Mouse (Mus musculus) frontal cortex, postnatal 36 days (tissue): ENCODE results near the gene Zfp217.

Source experiments
- DNase-seq, 2 experiments: peaks; one replicate each; pipeline ENCODE4 v3.0.0; 2022; ENCODE audit warnings: low spot score in 2 of 2

The Zfp217 gene

GRCm38 (mm10) chr2:170133093-170133731 is 14.7 kb downstream of the Zfp217 start:
- DNase-seq, result peak; percentile 62 to 68

GRCm38 (mm10) chr2:170132716-170133092 is 15.2 kb downstream of the Zfp217 start:
- DNase-seq, result no peak

GRCm38 (mm10) chr2:170131981-170132460 is 15.9 kb downstream of the Zfp217 start:
- DNase-seq, result no peak

GRCm38 (mm10) chr2:170130780-170131645 is 16.9 kb downstream of the Zfp217 start:
- peak; percentile 53 to 56 for DNase-seq

GRCm38 (mm10) chr2:170129923-170130779 is 17.8 kb downstream of the Zfp217 start:
- DNase-seq, result no peak

GRCm38 (mm10) chr2:170129248-170129922 is 18.5 kb downstream of the Zfp217 start:
- DNase-seq, result no peak

- no peak for DNase-seq
These were observed 19.2 kb downstream of the Zfp217 start for GRCm38 (mm10) chr2:170128461-170129247.

GRCm38 (mm10) chr2:170127523-170127922 is 20.4 kb downstream of the Zfp217 start:
- DNase-seq, result no peak

- no peak for DNase-seq
These were observed 21.6 kb downstream of the Zfp217 start for GRCm38 (mm10) chr2:170126266-170126665.

- DNase-seq, result no peak
These were observed 25.7 kb downstream of the Zfp217 start for GRCm38 (mm10) chr2:170122197-170122596.

GRCm38 (mm10) chr2:170120139-170121027 is 27.5 kb downstream of the Zfp217 start:
- no peak for DNase-seq

GRCm38 (mm10) chr2:170116704-170117281 is 31.1 kb downstream of the Zfp217 start:
- peak; percentile 79 to 88 for DNase-seq

- no peak for DNase-seq
These were observed 37.6 kb downstream of the Zfp217 start for GRCm38 (mm10) chr2:170110306-170110705.

GRCm38 (mm10) chr2:170109528-170109927 is 38.4 kb downstream of the Zfp217 start:
- no peak for DNase-seq

GRCm38 (mm10) chr2:170107791-170108190 is 40.1 kb downstream of the Zfp217 start:
- no peak for DNase-seq

GRCm38 (mm10) chr2:170106000-170106399 is 41.9 kb downstream of the Zfp217 start:
- DNase-seq, result no peak

- DNase-seq, result no peak
These were observed 43.5 kb downstream of the Zfp217 start for GRCm38 (mm10) chr2:170104396-170104795.

GRCm38 (mm10) chr2:170103852-170104251 is 44.1 kb downstream of the Zfp217 start:
- DNase-seq, result peak; percentile 39 to 64

GRCm38 (mm10) chr2:170103341-170103740 is 44.6 kb downstream of the Zfp217 start:
- DNase-seq, result no peak
